ENCODE assay signal across 8 mouse cellular contexts in the genomic region with DNA sequence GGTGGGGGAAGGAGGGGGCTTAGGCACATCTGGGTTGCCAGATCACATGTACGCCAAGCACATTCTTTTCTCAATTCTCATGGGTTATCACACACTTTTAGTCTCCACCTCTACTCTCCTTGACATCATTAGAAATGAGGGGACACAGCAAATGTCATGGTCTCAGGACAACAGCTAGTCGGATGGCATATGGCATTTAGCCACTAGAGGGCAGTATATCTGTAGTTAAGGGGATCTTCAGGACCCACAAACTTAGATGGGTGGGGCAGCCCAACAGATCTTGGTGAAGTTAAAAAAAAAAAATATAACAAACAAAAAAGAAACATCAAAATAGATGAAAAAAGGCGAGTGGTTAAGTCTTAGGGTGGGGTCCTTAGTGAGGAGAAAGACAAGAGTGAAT. TPM values are rescaled to one million over a fixed set of nuclear protein-coding genes. Genes with fewer than 3 reads are reported as not detected.
DNase-seq lines count a peak whose midpoint lies in the region; ATAC-seq lines count a peak whose summit lies in the region.

No protein-coding gene starts in this region.

- H3K27ac ChIP-seq in heart, embryonic 11.5 days (ENCODE audit: low read depth, low read length), result no peak overlapping the region

- H3K36me3 ChIP-seq in heart, embryonic 11.5 days (ENCODE audit: control insufficient read depth, insufficient read depth, low read length), result no peaks in the 10 kb centered on the region

- H3K4me1 ChIP-seq in heart, embryonic 11.5 days (ENCODE audit: control insufficient read depth, insufficient read depth, low read length), result peaks cover 14% of the 10 kb centered on the region

- 20% methylated on average over 3 of the region's 3 CpGs for WGBS in heart, embryonic 11.5 days (ENCODE audit: insufficient replicate concordance)

- no peak for ATAC-seq in heart, embryonic 11.5 days (replicated peaks; ENCODE audit: insufficient number of reproducible peaks, low FRiP score, low TSS enrichment)

- H3K4me2 ChIP-seq in heart, embryonic 11.5 days, result no peak overlapping the region

- peak; percentile 75 to 88 for DNase-seq in heart, adult 18-20 months
- peak; percentile 69 for DNase-seq in urinary bladder, postnatal 14 days (ENCODE audit: low spot score)
- no peak for DNase-seq in urinary bladder, postnatal 4 days (ENCODE audit: low spot score in 2 of 2)
- DNase-seq in cerebellum, postnatal 25 days, result peak; percentile 53 to 81
- peak; percentile 82 for DNase-seq in kidney, postnatal 14 days
- peak; percentile 89 for DNase-seq in naive thymus-derived CD4-positive, alpha-beta T cell, adult 2 months (ENCODE audit: low read depth)
- no peak for DNase-seq in ovary, postnatal 36 days (ENCODE audit: low spot score)

- no peaks in the 10 kb centered on the region for H3K27me3 ChIP-seq in heart, embryonic 11.5 days (ENCODE audit: control insufficient read depth, insufficient read depth, low read length)

- no peak overlapping the region for H3K4me3 ChIP-seq in heart, embryonic 11.5 days (ENCODE audit: low read depth, low read length)

- H3K9me3 ChIP-seq in heart, embryonic 11.5 days (replicated peaks; ENCODE audit: control insufficient read depth, low read length), result no peaks in the 10 kb centered on the region

- H3K9ac ChIP-seq in heart, embryonic 11.5 days (ENCODE audit: low read depth, low read length), result no peak overlapping the region

RNA-seq across cellular contexts. Expression of a gene that starts 6.3 kb away (rescaled TPM):
- total RNA-seq in heart, adult 18-20 months (2021), result 10 to 100 TPM; 47.0 to 58.4 TPM
- 12.7 and 16.1 TPM in 2 replicates for polyA plus RNA-seq in heart, embryonic 11.5 days (2014; fragmentation: Nextera tagmentation; extraction: Ambion mirVana)

RNA-seq across cellular contexts. Expression of a gene that starts 17.0 kb away (rescaled TPM):
- total RNA-seq in heart, adult 18-20 months (2021), result 1 to 10 TPM; 1.5 to 2.2 TPM
- 6.5 and 8.8 TPM in 2 replicates for polyA plus RNA-seq in heart, embryonic 11.5 days (2014; fragmentation: Nextera tagmentation; extraction: Ambion mirVana)

RNA-seq across cellular contexts. Expression of a gene that starts 21.0 kb away (rescaled TPM):
- total RNA-seq in heart, adult 18-20 months (2021), result 1 to 10 TPM in 1 of 2 experiments, under 1 TPM in 1; 0.87 to 1.8 TPM
- 2.5 and 5.0 TPM in 2 replicates for polyA plus RNA-seq in heart, embryonic 11.5 days (2014; fragmentation: Nextera tagmentation; extraction: Ambion mirVana)

RNA-seq across cellular contexts. Expression of a gene that starts 40.7 kb away (rescaled TPM):
- 1 to 10 TPM; 7.4 to 9.8 TPM for total RNA-seq in heart, adult 18-20 months (2021)
- 4.0 and 5.7 TPM in 2 replicates for polyA plus RNA-seq in heart, embryonic 11.5 days (2014; fragmentation: Nextera tagmentation; extraction: Ambion mirVana)

RNA-seq across cellular contexts. Expression of a gene that starts 46.0 kb away (rescaled TPM):
- 100 to 1,000 TPM; 107 to 125 TPM for total RNA-seq in heart, adult 18-20 months (2021)
- polyA plus RNA-seq in heart, embryonic 11.5 days (2014; fragmentation: Nextera tagmentation; extraction: Ambion mirVana), result 72.1 and 74.7 TPM in 2 replicates

Comparison
In these comparisons a context has a peak if more than half of its experiments do, and no peak if none do; other contexts are left out.
1. DNase-seq: peak in heart, adult 18-20 months (2 of 2), urinary bladder, postnatal 14 days (single experiment), cerebellum, postnatal 25 days (2 of 2), kidney, postnatal 14 days (single experiment) and naive thymus-derived CD4-positive, alpha-beta T cell, adult 2 months (single experiment); none in urinary bladder, postnatal 4 days (0 of 2) and ovary, postnatal 36 days (single experiment).